Mouse (Mus musculus) liver, adult 2 months (tissue): ENCODE results near the gene Dync1li1. TPM values are rescaled to one million over a fixed set of nuclear protein-coding genes. Genes with fewer than 3 reads are reported as not detected.

Experiments used
- DNase-seq: peaks from one replicate; pipeline ENCODE4 v3.0.0-alpha.2; 2011; ENCODE audit warnings: low read depth, low spot score; ENCODE audit errors: extremely low read depth
- H3K27ac ChIP-seq: fragments of 200-500 bp; replicated peaks from 2 replicates; pipeline ENCODE4 v1.5.1; 2012; ENCODE audit warnings: low read depth, mild to moderate bottlenecking, control low read depth, inconsistent platforms, low read length; ENCODE audit not compliant: insufficient read depth
- H3K27me3 ChIP-seq: fragments of 200-500 bp; 2 replicates; pipeline ENCODE4 v1.6.1; 2012; ENCODE audit warnings: mild to moderate bottlenecking, moderate library complexity, low read length, inconsistent platforms; ENCODE audit not compliant: control insufficient read depth, insufficient read depth
- H3K36me3 ChIP-seq: fragments of 200-500 bp; 2 replicates; pipeline ENCODE4 v1.6.1; 2012; ENCODE audit warnings: low read length, inconsistent platforms; ENCODE audit not compliant: control insufficient read depth, insufficient read depth
- H3K4me1 ChIP-seq: fragments of 200-500 bp; 2 replicates; pipeline ENCODE4 v1.6.1; 2011; ENCODE audit warnings: low read length; ENCODE audit not compliant: control insufficient read depth, insufficient read depth
- H3K4me3 ChIP-seq: fragments of 200-500 bp; 2 replicates; pipeline ENCODE4 v1.5.1; 2011; ENCODE audit warnings: low read depth, mild to moderate bottlenecking, control low read depth, low read length, moderate library complexity; ENCODE audit not compliant: insufficient read depth
- H3K79me2 ChIP-seq: fragments of 200-500 bp; 2 replicates; pipeline ENCODE4 v1.6.1; 2012; ENCODE audit warnings: inconsistent platforms, mild to moderate bottlenecking, low read length, moderate library complexity; ENCODE audit not compliant: control insufficient read depth, insufficient read depth
- H3K9ac ChIP-seq: fragments of 200-500 bp; 2 replicates; pipeline ENCODE4 v1.6.1; 2012; ENCODE audit warnings: low read depth, mild to moderate bottlenecking, control low read depth, inconsistent platforms, low read length
- CTCF ChIP-seq: fragments of 200-500 bp; IDR thresholded peaks from 2 replicates; pipeline ENCODE4 v1.5.1; 2011; ENCODE audit warnings: low read depth, low read length, control low read depth
- POLR2A ChIP-seq: fragments of 200-500 bp; IDR thresholded peaks from 2 replicates; pipeline ENCODE4 v1.6.1; 2011; ENCODE audit warnings: low read length, control low read depth; ENCODE audit not compliant: insufficient read depth; ENCODE audit errors: extremely low read depth
- WGBS: fragments of 180-500 bp; shearing (Covaris S2); methylation state at CpG from one replicate; pipeline ENCODE4 v1.1.7; 2018; 5-methylcytosine and 5-hydroxymethylcytosine counted together
- polyA plus RNA-seq: library from polyadenylated mRNA; depleted of rRNA; stranded (reverse); fragments of >200 nt; gene quantifications from 2 replicates; pipeline ENCODE4 v1.2.3, GENCODE M21; 2012; rRNA removed
- total RNA-seq: library from RNA; depleted of rRNA; stranded (reverse); fragments of >200 nt; gene quantifications from 2 replicates; pipeline ENCODE4 v1.2.3, GENCODE M21; 2014; rRNA removed

Gene Dync1li1
- total RNA-seq: 15.7 and 16.1 TPM in 2 replicates
- polyA plus RNA-seq: 4.3 and 4.5 TPM in 2 replicates

DNA sequence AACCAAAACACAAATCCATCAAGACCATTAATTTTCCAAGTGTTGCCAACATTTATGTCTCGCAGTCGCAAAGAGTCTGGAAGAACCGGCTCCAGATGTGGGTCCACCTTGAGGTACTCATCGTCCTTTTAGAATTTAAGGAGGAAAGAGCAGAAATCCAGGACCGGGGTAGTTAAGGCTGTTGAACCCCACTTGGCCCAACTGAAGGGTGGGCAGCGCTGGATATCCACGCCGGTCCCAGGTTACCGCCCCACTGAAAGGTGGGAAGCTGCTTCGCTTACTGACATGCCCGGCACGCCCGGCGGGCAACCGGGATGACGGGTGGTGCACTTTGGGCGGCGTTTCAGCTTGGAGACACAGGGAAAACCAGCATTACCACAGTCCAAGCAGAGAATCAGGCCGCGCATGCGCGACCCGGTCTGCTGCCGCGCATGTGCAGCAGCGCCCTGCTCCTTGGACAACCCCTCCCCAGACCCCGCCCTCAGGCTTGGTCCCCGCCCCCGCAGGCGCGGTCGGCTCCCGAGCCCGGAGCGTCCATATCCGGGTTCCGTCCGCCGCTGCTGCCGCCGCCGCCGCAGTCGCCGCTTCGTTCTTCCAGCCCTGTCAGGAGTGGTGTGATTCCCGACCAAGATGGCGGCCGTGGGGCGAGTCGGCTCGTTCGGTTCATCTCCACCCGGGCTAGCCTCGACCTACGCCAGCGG lies at the start of gene Dync1li1:
Gene Dync1li1, plus strand, starts transcription at position 539 of the 701 bp plus-strand sequence.
- H3K4me3 ChIP-seq: peak within 1 kb of the TSS; percentile 93
- H3K36me3 ChIP-seq: peaks cover 3% of the 10 kb centered on the region; the same call in 1 of the 2 replicates
- H3K27ac ChIP-seq: peak within 1 kb of the TSS; percentile 85
- peak within 1 kb of the TSS; percentile 96 for H3K9ac ChIP-seq
- peak; percentile 89 for DNase-seq
- no peaks in the 10 kb centered on the region for H3K27me3 ChIP-seq
- TF ChIP-seq CTCF (no peak), POLR2A (peak; percentile 78; the same call in 1 of the 2 replicates)
- peaks cover 4% of the 10 kb centered on the region; the same call in 1 of the 2 replicates for H3K79me2 ChIP-seq
- WGBS: 1% methylated on average over 57 of the region's 57 CpGs
- peaks cover 8% of the 10 kb centered on the region for H3K4me1 ChIP-seq

DNA sequence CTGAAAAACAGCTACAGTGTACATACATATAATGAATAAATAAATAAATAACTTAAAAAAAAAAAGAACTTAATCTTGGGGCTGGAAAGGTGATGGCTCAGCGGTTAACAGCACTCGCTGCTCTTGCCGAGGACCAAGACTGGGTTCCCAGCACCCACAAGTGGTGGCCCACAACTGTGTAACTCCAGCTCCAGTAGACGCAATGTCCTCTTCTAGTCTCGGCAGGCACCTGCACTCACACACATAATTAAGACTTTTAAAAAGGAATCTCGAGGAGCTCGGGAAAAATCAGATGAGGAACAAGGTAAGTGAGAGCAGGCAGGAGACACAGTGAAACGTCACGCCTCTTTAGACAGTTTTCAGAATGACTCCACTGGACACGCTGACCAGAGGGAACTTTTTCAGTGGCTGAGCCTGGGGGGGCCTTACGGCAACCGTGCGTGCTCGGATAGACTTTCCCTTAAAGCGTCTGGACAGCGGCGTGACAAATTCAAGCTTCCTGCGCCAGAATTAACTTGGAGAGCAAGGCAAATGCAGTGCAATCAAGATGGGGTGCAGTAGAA lies 49.3 kb upstream of the Dync1li1 start:
- Histone ChIP-seq H3K27ac (peak overlapping the region; percentile 59), H3K36me3 (no peaks in the 10 kb centered on the region), H3K4me1 (peaks cover 7% of the 10 kb centered on the region), H3K9ac (peak overlapping the region; percentile 84), H3K4me3 (peak overlapping the region; percentile 83), H3K79me2 (peaks cover 24% of the 10 kb centered on the region; the same call in 1 of the 2 replicates), H3K27me3 (no peaks in the 10 kb centered on the region)
- WGBS: 10% methylated on average over 18 of the region's 18 CpGs
- TF ChIP-seq POLR2A: no peak
- TF ChIP-seq CTCF: no peak
- no peak for DNase-seq

DNA sequence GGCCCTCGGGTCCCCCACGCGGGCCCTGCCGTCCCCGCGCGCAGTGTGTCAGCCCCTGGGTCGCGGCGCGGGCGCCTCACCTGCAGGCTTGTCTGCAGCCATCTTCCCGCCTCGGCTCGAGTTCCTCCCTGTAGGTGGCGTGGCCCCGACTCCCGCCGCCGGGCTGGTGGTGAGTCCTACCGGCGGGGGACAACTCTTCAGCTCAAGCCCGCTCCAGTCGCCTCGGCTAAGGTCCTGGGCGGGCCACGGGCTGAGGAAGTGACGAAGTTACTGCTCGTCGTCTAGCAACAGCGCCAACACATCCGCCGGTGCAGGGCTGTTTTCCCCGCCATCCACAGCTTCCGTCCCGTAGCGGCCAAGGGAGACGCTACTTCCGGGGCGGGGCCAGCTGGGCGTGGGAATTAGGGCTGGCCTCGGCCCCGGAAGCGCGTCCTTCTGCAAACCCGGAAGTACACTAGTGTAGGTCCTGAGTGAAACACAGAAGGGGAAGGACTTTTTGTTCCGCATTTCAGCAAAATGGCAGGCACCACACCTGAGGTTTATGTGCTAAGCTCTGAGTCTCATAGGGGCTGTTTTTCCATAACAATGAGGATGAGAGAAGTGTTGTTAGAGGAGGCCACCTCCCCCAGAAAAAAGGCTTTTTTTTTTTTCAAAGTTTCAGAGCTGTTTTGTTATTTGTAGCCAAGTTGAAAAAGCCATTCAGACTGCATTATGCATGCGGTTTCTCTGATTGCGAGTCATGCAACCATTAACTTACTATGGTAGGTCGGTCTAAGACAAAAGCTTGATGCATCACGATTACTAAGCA lies 48.5 kb upstream of the Dync1li1 start, which contains the start of gene Cnot10:
Gene Cnot10, minus strand, starts transcription at position 346 of the 808 bp plus-strand sequence.
- 4% methylated on average over 51 of the region's 51 CpGs for WGBS

DNA sequence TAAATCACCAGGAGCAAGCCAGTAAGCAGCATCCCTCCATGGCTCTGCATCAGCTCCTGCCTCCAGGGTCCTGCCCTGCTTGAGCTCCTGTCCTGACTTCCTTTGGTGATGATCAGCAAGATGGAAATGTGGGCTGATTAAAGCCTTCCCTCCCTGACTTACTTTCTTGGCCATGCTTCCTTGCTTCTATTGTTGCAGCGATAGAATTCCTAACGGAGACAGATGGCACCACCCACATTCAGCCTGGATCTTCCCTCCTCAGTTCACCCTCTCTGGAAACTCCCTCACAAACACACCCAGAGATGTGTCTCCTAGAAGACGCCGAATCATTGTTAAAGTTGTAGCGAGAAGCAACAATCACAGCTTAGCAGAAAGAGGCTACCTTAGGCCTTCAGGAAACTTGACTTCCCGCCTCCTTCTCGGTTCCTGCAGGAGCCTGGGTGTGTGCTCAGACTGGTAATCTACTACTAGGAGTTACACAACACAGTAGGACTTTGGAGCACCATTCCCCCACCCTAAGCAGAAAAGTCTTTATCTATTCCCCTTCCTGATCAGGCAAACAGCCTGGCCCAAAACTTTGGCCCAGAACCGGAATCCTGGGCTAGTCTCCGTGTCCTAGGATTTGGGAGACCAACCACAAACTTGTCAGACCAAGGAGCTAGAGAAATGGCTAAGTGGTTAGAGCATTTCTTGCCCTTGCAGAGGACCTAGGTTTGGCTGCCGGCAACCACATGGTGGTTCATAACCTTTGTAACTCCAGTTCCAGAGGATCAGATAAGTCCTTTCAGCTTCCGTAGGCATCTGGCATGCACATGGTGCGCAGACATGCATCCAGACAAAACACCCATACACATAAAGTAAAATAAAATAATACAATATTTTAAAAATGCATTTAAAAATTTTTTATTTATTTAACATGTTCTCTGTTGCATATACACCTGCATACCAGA lies 41.8 kb upstream of the Dync1li1 start:
- Histone ChIP-seq H3K9ac (no peak overlapping the region), H3K79me2 (no peaks in the 10 kb centered on the region), H3K4me3 (no peak overlapping the region), H3K27me3 (no peaks in the 10 kb centered on the region), H3K4me1 (peaks cover 2% of the 10 kb centered on the region; the same call in 1 of the 2 replicates), H3K27ac (no peak overlapping the region), H3K36me3 (no peaks in the 10 kb centered on the region)
- WGBS: 60% methylated on average over 12 of the region's 12 CpGs
- TF ChIP-seq CTCF (no peak), POLR2A (no peak)
- DNase-seq: peak; percentile 69

More for the DNA sequence above, 48.5 kb upstream of the Dync1li1 start, which contains the start of gene Cnot10:
- Histone ChIP-seq H3K4me1 (peaks cover 7% of the 10 kb centered on the region), H3K9ac (peak within 1 kb of the TSS; percentile 84), H3K36me3 (no peaks in the 10 kb centered on the region), H3K27me3 (no peaks in the 10 kb centered on the region), H3K4me3 (peak within 1 kb of the TSS; percentile 83), H3K27ac (peak within 1 kb of the TSS; percentile 59), H3K79me2 (peaks cover 24% of the 10 kb centered on the region; the same call in 1 of the 2 replicates)
- DNase-seq: peak; percentile 88
- TF ChIP-seq CTCF (no peak), POLR2A (peak; percentile 60; the same call in 1 of the 2 replicates)
